Mouse (Mus musculus) hindlimb bud, embryonic 11.5 days (tissue): ENCODE results near the gene Hcn1.
"Not testable (repeated sequence)": the region's sequence is repeated elsewhere in the genome, so short reads cannot be mapped to it uniquely, and the experiment has no call there.

Experiments
- DNase-seq: peaks from one replicate; pipeline ENCODE4 v3.0.0-alpha.2; 2012; ENCODE audit warnings: low read depth, low spot score; ENCODE audit errors: extremely low spot score

Hcn1 gene

GRCm38 (mm10) chr13:118000538-118000937 is 398.4 kb downstream of the Hcn1 start:
- no peak for DNase-seq

GRCm38 (mm10) chr13:118021176-118021575 is 419.1 kb downstream of the Hcn1 start:
- no peak for DNase-seq

DNA sequence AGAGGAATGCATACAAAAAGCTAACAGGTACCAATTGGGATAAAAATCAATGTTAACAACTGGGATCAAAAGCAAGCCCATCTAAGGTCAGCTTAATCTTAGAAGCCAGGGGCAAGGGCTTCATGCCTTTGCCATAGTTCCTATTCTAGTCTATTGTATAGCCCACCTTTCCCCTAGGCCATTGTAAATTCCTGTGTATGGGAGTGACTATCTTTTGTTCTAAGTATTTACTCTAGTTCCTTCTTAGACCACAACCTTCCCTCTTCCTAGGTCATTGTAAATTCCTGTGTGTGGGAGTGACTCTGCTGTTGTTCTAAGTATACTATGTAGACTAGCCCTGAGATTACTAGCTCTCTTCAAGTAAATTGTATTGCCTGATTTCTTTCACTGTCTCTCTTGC is 420.8 kb downstream of the Hcn1 start:
- not testable (repeated sequence) for DNase-seq

DNA sequence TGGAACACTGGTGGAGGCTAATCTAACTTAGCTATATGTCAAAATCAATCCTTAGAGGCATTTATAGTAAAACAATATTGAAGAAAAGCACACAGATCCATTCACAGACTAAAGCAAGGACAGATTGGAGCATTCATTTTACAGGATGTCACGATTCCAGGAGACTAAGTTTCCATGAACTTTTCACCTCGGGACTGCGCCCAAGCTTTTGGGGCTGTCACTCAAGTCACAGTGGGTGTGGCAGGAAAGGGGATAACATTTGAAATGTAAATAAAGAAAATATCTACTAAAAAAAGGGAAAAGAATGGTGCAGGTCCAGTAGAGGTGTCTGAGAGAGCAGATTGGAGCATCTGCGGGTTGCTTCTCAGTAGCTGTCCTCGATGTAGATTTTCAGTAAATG is 421.3 kb downstream of the Hcn1 start:
- DNase-seq = no peak

DNA sequence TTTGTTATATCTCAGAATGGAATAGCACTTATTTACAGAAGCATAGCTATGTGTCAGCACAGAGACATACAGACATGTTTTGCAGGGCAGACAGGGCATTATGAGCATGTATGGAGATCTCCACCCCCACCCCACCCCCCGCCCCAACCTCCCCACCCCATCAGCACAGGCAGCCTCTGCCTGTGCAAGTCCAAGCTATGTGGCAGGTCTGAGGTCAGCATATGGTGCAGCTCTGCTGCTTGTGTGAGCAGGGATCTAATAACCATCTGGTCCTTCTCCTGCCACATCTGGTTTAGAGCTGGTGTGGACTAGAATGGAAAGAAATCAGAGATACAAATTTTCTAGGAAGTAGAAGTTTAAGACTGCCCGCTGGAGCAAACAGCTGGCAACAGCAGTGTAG is 424.4 kb downstream of the Hcn1 start:
- no peak for DNase-seq

DNA sequence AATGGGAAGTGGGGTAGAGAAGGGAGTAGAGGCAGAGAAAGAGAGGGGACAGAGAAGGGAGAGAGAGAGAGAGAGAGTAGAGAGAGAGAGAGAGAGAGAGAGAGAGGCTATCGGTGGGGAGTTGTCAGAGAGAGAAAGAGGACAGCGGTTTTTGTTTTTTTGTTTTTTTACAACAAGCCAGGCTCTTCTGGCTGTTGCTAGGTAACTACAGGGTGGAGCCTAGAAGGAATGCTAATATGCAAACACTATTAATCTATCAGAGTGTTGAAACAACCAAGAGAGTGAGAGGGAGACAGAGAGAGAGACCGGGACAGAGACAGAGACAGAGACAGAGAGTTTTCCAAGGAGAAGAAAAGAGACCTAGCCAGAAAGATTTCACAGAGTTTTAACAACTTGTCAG is 425.7 kb downstream of the Hcn1 start:
- DNase-seq = no peak

GRCm38 (mm10) chr13:118028662-118029061 is 426.5 kb downstream of the Hcn1 start:
- DNase-seq = no peak

- DNase-seq = no peak
Measured at GRCm38 (mm10) chr13:118029579-118029978, 427.5 kb downstream of the Hcn1 start.

DNA sequence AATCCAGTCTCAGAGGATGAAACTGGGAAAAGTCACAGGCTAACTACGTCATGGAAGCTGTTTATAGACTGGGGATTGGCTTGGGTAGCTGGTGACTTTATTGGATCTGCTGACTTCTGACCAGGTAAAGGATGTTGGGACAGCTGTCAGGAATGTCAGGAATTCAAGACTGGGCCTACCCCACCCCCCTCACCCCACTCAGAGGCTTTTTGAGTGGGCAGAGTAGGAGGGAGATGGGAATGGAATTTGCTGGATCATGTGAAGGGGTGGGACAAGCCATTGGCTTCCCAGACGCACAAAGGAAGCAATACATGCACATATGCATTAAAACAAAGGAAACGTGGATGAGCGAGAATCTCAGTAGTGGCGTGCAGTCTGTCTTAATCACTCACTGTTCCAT is 433.5 kb downstream of the Hcn1 start:
- no peak for DNase-seq
